Mouse (Mus musculus) inflammation-experienced regulatory T-cells, adult 6 months (primary cell): ENCODE data around the gene Srsf7. TPM values are rescaled to one million over a fixed set of nuclear protein-coding genes. Genes with fewer than 3 reads are reported as not detected.
A peak's percentile ranks its signal among the peaks of the same experiment; 100 is the strongest.
"Not testable (repeated sequence)": the region's sequence is repeated elsewhere in the genome, so short reads cannot be mapped to it uniquely, and the experiment has no call there.

ENCODE experiments used
- ATAC-seq: one replicate; pipeline ENCODE4 v1.8.0; 2017
- polyA plus RNA-seq, 3 experiments: library from polyadenylated mRNA; unstranded; fragments of 100-300 nt; shearing (Covaris generic); gene quantifications; one replicate each; pipeline ENCODE4 v1.2.1; 2017

The Srsf7 gene
- 100 to 1,000 TPM; 539 to 598 (median 556) TPM for polyA plus RNA-seq

DNA sequence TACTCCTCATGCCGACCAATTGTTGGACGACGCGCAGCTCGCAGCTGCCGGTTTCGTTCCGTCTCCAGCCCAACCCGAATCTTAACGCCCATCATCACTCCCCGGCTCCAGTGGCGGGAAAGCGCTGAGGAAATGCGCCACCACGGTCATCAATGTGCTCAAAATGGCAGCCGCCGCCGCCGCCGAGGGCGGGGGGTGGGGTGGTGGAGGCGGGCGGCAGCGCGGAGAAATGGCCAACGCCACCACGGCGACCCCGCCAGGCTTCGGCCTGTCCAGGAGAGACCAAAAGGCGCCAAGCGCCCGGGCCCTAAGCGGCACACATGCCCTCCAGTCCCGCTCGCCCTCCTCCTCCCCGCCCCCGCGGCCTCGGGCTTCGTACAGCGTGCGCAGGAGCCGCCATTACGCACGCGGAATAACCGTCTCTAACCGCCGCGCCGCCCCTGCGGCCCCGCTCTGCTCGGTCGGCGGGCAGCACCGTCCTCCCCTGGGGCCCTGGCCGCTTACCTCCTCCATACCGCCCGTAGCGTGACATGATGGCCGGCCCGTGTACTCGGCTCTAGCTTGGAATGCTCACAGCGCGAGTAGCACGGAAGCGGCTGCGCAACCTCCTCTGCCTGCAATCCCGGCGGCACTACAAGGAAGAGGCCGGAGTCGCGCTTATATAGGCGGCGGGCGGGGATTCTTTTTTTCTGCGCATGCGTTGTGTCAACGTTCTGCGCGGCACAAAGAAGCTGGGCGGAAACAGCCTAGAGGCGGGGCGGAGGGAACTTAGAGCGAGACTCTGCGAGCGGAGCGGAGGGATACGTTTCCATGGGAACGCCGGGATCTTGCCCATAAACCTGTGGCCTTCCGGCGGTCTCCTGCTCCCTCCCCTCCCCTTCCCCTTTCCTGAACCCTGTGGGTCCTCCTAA, at the start of gene Srsf7, which contains the start of gene Ttc39d:
Srsf7 (minus strand) TSS at position 637 of the 911 bp plus-strand sequence.
Ttc39d (plus strand) TSS at position 790 of the 911 bp plus-strand sequence.
- ATAC-seq, result peak; percentile 82

GRCm38 (mm10) chr17:80255208-80255607, 48.1 kb upstream of the Srsf7 start:
- no peak for ATAC-seq

- no peak for ATAC-seq
These were observed 47.3 kb upstream of the Srsf7 start for GRCm38 (mm10) chr17:80254421-80254820.

GRCm38 (mm10) chr17:80252757-80253525, 45.8 kb upstream of the Srsf7 start:
- ATAC-seq, result no peak

DNA sequence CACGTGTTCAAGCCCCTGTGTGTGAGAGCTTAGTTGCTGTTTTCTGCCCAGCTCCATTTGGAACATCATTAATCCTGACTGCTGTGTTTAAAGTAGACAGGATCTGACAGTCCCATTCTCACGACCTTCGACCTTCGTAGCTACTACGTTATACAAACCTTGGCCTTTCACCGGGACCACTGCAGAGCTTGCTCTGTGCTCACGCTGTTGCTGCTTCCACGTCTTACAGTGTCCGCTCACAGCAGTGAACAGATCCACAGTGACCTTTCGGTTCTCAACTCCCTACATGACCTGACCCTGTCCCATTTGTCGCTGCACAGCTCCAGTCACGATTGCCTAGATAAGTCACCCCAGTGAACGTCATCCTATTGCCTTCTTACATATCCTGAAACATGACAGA, 36.0 kb upstream of the Srsf7 start:
- no peak for ATAC-seq

- no peak for ATAC-seq
These were observed 34.5 kb upstream of the Srsf7 start for GRCm38 (mm10) chr17:80241594-80241993.

DNA sequence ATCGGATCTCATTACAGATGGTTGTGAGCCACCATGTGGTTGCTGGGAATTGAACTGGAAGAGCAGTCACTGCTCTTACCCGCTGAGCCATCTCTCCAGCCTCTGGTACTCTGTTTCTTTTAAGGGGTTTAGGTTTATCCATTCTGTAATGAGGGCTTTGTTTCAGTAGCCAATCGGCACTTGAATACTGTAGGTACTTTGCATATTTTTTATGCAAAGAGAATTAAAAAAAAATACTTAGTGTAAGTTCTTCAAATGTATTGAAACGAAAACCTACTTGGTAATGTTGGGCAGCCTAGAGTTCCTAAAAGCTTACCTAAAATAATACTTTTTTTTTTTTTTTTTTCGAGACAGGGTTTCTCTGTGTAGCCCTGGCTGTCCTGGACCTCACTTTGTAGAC, 30.4 kb upstream of the Srsf7 start:
- ATAC-seq, result no peak

DNA sequence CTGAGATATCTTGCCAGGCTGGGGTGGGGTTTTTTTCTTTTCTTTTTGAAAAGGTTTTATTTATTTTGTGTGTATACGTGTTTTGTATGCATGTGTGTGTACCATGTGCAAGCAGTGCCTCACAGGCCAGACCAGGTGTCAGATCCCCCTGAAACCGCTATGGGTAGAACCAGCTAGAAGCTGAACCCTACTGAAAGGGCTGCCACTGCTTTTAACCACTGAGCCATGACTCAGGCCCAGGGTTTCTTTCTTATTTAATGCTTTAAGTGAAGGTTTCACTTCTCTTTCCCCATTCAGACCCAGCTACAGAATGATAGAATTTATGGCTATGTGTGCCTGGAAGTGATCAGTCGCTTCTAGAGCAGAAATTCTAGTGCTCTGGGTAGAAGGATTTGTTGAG, 29.7 kb upstream of the Srsf7 start:
- no peak for ATAC-seq

DNA sequence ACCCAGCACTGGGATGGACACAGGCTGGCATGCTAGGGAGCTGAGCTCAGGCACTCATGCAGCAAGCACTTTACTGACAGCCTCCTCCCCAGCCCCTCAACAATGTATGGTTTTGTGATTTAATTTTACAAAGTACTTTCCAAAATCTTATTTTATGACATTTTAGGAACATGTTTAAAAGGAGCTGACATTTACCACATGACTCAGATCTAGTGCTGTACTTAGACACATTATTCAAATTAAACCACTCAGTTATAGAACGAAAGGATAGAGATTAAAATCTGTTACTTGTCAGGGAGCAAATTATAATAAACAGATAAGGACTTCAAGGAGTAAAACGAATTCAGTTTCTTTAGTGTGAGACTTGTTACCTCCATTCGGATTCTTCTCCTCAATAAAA, 28.4 kb upstream of the Srsf7 start:
- no peak for ATAC-seq

GRCm38 (mm10) chr17:80234376-80234775, 27.3 kb upstream of the Srsf7 start:
- ATAC-seq, result no peak

- no peak for ATAC-seq
These were observed 26.7 kb upstream of the Srsf7 start for GRCm38 (mm10) chr17:80233844-80234243.

- no peak for ATAC-seq
These were observed 22.3 kb upstream of the Srsf7 start for GRCm38 (mm10) chr17:80229396-80229795.

DNA sequence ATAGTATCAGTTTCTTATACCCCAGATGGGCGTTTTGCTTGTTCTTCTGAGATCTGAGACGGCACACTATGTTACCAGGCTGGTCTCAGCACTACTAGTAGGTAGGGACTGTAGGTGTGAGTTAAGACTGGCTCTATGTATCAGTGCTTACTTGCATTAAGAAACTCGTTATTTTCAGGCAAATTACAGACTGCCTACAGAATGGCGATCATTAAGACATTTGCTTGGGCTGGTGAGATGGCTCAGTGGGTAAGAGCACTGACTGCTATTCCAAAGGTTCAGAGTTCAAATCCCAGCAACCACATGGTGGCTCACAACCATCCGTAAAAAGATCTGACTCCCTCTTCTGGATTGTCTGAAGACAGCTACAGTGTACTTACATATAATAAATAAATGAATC, 18.0 kb upstream of the Srsf7 start:
- not testable (repeated sequence) for ATAC-seq

- ATAC-seq, result peak; percentile 97
These were observed 17.4 kb upstream of the Srsf7 start, which contains the start of gene Gemin6 for GRCm38 (mm10) chr17:80224326-80225116. Gemin6 (plus strand) TSS chr17:80224441.

DNA sequence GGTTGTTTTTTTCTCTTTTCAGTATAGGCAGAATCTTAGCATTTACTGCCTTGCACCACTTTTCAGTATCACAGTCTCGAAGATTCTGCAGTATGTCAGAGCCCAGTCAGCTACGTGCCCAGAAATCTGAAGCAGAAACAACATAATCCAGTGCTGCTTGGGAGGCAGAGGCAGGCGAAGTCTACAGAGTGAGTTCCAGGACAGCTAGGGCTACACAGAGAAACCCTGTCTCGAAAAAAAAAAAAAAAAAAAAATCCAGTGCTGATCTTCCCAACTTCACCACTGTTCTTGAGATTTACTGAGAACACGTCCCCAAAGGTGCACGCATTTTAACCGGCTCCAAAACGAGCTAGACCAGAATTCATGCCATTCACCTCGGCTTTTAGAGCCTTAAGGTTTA, 16.7 kb upstream of the Srsf7 start:
- ATAC-seq, result peak; percentile 7

GRCm38 (mm10) chr17:80221890-80222628, 15.0 kb upstream of the Srsf7 start:
- peak; percentile 32 for ATAC-seq

DNA sequence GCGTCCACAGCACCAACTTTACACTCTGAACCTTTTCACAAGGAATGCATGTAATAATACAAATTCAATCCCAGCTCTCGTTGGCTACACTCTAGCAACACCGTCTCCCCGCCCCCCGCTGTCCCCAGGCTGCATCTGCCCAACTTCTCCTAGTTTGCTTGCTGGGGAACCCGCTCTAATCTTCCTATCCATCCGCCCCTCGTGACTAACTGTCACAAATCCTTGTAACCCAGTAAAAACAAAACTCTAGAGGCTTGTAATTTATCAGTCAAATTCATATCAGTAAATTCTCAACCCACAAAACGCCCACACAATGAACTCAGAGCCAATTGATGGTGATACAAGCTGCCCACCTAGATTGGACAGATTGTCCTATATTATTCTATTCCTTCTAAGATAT, 14.1 kb upstream of the Srsf7 start:
- no peak for ATAC-seq

DNA sequence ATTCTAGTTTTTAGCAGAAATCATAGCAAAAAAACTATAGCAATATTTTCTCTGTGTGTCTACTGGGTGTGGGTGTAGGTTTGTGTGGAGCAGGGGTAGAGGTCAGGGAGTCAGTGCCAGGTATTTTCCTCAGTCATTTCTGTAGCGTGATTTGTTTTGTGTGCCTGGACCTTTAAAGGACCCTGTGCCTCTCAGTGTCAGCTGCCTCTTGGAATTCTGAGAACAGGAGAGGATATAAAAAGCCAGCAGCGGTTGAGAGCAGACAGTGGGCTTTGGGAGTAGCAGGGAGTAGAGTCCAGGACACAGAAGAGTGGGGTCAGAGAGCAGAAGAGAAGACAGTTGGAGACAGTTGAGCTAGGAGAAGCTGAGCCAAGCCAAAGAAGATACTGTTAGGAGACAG, 13.0 kb upstream of the Srsf7 start:
- no peak for ATAC-seq

- not testable (repeated sequence) for ATAC-seq
These were observed 6.9 kb upstream of the Srsf7 start for GRCm38 (mm10) chr17:80213998-80214397.

DNA sequence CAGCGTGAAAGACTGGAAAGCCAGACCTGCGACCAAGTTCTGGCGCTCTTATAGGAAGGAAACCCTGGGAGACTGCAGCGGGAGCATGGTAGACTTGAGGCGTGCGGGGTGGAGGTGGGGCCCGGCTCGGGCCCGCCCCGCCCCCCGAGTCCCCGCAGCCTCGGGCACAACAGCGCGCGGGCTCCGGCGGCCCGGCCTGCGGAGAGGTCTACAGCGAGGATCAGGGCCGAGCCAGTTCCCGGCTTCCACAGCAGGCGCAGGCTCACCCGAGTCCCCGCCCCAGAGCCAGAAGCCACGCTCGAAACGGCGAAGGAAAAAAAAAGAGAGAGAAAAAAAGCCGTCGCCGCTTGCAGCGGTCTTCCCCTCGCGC, 821 bp downstream of the Srsf7 start:
- peak; percentile 14 for ATAC-seq

DNA sequence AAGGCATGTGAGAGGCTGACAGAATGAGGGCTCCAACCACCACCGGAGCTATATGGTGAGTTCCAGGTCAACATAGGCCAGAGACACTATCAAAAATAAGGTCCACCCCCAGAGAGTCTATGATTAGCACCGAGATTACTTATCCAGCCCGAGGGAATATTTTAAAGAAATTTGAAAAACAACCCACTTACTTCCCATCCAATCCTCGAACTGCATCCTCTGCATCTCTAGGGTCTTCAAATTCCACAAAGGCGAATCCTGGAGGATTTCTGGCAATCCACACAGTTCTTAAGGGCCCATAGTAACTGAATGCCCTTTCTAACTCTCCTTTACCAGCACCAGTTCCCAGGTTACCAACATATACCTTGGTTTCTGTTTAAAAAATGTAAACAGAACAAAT, 1.4 kb downstream of the Srsf7 start:
- no peak for ATAC-seq
